Mouse (Mus musculus): ENCODE results near the gene Trim16. TPM values are rescaled to one million over a fixed set of nuclear protein-coding genes. Genes with fewer than 3 reads are reported as not detected.

Trim16 gene
- 4.9 and 7.3 TPM in 2 replicates for polyA plus RNA-seq (2012; rRNA removed)

- DNase-seq (ENCODE audit: low read depth), result no peak
Observed at GRCm38 (mm10) chr11:62820059-62820541, at the start of gene Trim16. Gene Trim16 (plus strand): TSS chr11:62820231.

GRCm38 (mm10) chr11:62776510-62776909 is 43.5 kb upstream of the Trim16 start:
- no peak for DNase-seq (ENCODE audit: low read depth)

GRCm38 (mm10) chr11:62788935-62789616 is 31.0 kb upstream of the Trim16 start, which contains the start of gene Zfp286:
Gene Zfp286 (minus strand): TSS chr11:62789462.
- no peak for DNase-seq (ENCODE audit: low read depth)

GRCm38 (mm10) chr11:62789617-62789936 is 30.5 kb upstream of the Trim16 start:
- DNase-seq (ENCODE audit: low read depth), result no peak

GRCm38 (mm10) chr11:62804119-62804518 is 15.9 kb upstream of the Trim16 start:
- no peak for DNase-seq (ENCODE audit: low read depth)

- no peak for DNase-seq (ENCODE audit: low read depth)
Observed at GRCm38 (mm10) chr11:62807965-62808364, 12.1 kb upstream of the Trim16 start.

- DNase-seq (ENCODE audit: low read depth), result no peak
Observed at GRCm38 (mm10) chr11:62809201-62809600, 10.8 kb upstream of the Trim16 start.

- DNase-seq (ENCODE audit: low read depth), result no peak
Observed at GRCm38 (mm10) chr11:62812268-62812667, 7.8 kb upstream of the Trim16 start.

GRCm38 (mm10) chr11:62813497-62813896 is 6.5 kb upstream of the Trim16 start:
- no peak for DNase-seq (ENCODE audit: low read depth)

- DNase-seq (ENCODE audit: low read depth), result no peak
Observed at GRCm38 (mm10) chr11:62813970-62814624, 5.9 kb upstream of the Trim16 start.

- no peak for DNase-seq (ENCODE audit: low read depth)
Observed at GRCm38 (mm10) chr11:62814625-62815024, 5.4 kb upstream of the Trim16 start.

- no peak for DNase-seq (ENCODE audit: low read depth)
Observed at GRCm38 (mm10) chr11:62815438-62815837, 4.6 kb upstream of the Trim16 start.

- DNase-seq (ENCODE audit: low read depth), result no peak
Observed at GRCm38 (mm10) chr11:62816591-62816990, 3.4 kb upstream of the Trim16 start.

- no peak for DNase-seq (ENCODE audit: low read depth)
Observed at GRCm38 (mm10) chr11:62819059-62819686, 858 bp upstream of the Trim16 start.

GRCm38 (mm10) chr11:62820661-62821437 is 818 bp downstream of the Trim16 start:
- DNase-seq (ENCODE audit: low read depth), result no peak

- no peak for DNase-seq (ENCODE audit: low read depth)
Observed at GRCm38 (mm10) chr11:62821893-62822292, 1.9 kb downstream of the Trim16 start.

GRCm38 (mm10) chr11:62824211-62824610 is 4.2 kb downstream of the Trim16 start:
- no peak for DNase-seq (ENCODE audit: low read depth)

GRCm38 (mm10) chr11:62825222-62826105 is 5.4 kb downstream of the Trim16 start:
- DNase-seq (ENCODE audit: low read depth), result no peak

GRCm38 (mm10) chr11:62826106-62826733 is 6.2 kb downstream of the Trim16 start:
- DNase-seq (ENCODE audit: low read depth), result no peak

- no peak for DNase-seq (ENCODE audit: low read depth)
Observed at GRCm38 (mm10) chr11:62827135-62827534, 7.1 kb downstream of the Trim16 start.

- no peak for DNase-seq (ENCODE audit: low read depth)
Observed at GRCm38 (mm10) chr11:62827911-62828310, 7.9 kb downstream of the Trim16 start.
